Mouse (Mus musculus) lung, postnatal 0 days (tissue): ENCODE results near the gene Sh2d1b1. TPM values are rescaled to one million over a fixed set of nuclear protein-coding genes. Genes with fewer than 3 reads are reported as not detected.

Source experiments
- ATAC-seq: fragments of 200-750 bp; cut with Nextera tagmentation; 2 replicates; pipeline ENCODE4 v1.8.0; 2017; ENCODE audit warnings: moderate library complexity
- DNase-seq: peaks from one replicate; pipeline ENCODE4 v3.0.0-alpha.2; 2016; ENCODE audit warnings: low spot score
- H3K27ac ChIP-seq: fragments of 300-500 bp; sonication (generic); 2 replicates; pipeline ENCODE4 v1.5.1; 2014; ENCODE audit warnings: antibody characterized with exemption, mild to moderate bottlenecking, low read length, mixed read lengths
- H3K27me3 ChIP-seq: fragments of 300-500 bp; sonication (generic); replicated peaks from 2 replicates; pipeline ENCODE4 v1.6.1; 2014; ENCODE audit warnings: low read length, mixed read lengths; ENCODE audit not compliant: insufficient read depth
- H3K36me3 ChIP-seq: fragments of 300-500 bp; sonication (generic); 2 replicates; pipeline ENCODE4 v1.6.1; 2014; ENCODE audit warnings: low read length, mixed read lengths; ENCODE audit not compliant: insufficient read depth
- H3K4me1 ChIP-seq: fragments of 300-500 bp; sonication (generic); 2 replicates; pipeline ENCODE4 v1.6.1; 2014; ENCODE audit warnings: antibody characterized with exemption, low read depth, low read length, mixed read lengths; ENCODE audit not compliant: insufficient read depth
- H3K4me2 ChIP-seq: fragments of 300-500 bp; sonication (generic); replicated peaks from 2 replicates; pipeline ENCODE4 v1.6.1; 2014; ENCODE audit warnings: low read depth, mild to moderate bottlenecking, low read length, moderate library complexity, mixed read lengths
- H3K4me3 ChIP-seq: fragments of 300-500 bp; sonication (generic); 2 replicates; pipeline ENCODE4 v1.5.1; 2014; ENCODE audit warnings: low read depth, low read length
- H3K9ac ChIP-seq: fragments of 300-500 bp; sonication (generic); replicated peaks from 2 replicates; pipeline ENCODE4 v1.6.1; 2014; ENCODE audit warnings: low read depth, mild to moderate bottlenecking
- H3K9me3 ChIP-seq: fragments of 300-500 bp; sonication (generic); 2 replicates; pipeline ENCODE4 v1.6.1; 2016; ENCODE audit warnings: low read length, mixed read lengths
- CTCF ChIP-seq: IDR thresholded peaks from 2 replicates; pipeline ENCODE4 v1.5.1; 2016; ENCODE audit warnings: antibody characterized with exemption, mild to moderate bottlenecking
- EP300 ChIP-seq: IDR thresholded peaks from 2 replicates; pipeline ENCODE4 v1.6.1; 2016; ENCODE audit warnings: antibody characterized with exemption, mild to moderate bottlenecking, control low read depth
- WGBS: fragments of 180-500 bp; shearing (Covaris S2); extraction: QIAGEN DNeasy Blood & Tissue Kit; methylation state at CpG from one replicate; pipeline ENCODE4 v1.1.7; 2014; 5-methylcytosine and 5-hydroxymethylcytosine counted together
- polyA plus RNA-seq: library from polyadenylated mRNA; unstranded; fragments of >200 nt; fragmentation: Nextera tagmentation; extraction: Ambion mirVana; gene quantifications from 2 replicates; pipeline ENCODE4 v1.2.1, GENCODE M21; 2015

Sh2d1b1 gene
- polyA plus RNA-seq, 1 experiment from 2014 or later = 5.3 TPM

- Histone ChIP-seq H3K4me2 (no peak overlapping the region), H3K27ac (no peak overlapping the region), H3K4me3 (no peak overlapping the region), H3K9ac (no peak overlapping the region), H3K27me3 (no peaks in the 10 kb centered on the region), H3K9me3 (no peaks in the 10 kb centered on the region), H3K4me1 (no peaks in the 10 kb centered on the region), H3K36me3 (no peaks in the 10 kb centered on the region)
- ATAC-seq (no peak), DNase-seq (no peak)
- TF ChIP-seq EP300 = no peak
- WGBS = 72% methylated on average over 6 of the region's 6 CpGs
Observed at GRCm38 (mm10) chr1:170311431-170311830, 34.3 kb downstream of the Sh2d1b1 start.

- Histone ChIP-seq H3K4me2 (no peak overlapping the region), H3K4me3 (no peak overlapping the region), H3K36me3 (no peaks in the 10 kb centered on the region; the same call in 1 of the 2 replicates), H3K27me3 (no peaks in the 10 kb centered on the region), H3K27ac (no peak overlapping the region), H3K9me3 (no peaks in the 10 kb centered on the region), H3K4me1 (no peaks in the 10 kb centered on the region), H3K9ac (no peak overlapping the region)
- TF ChIP-seq EP300 (no peak), CTCF (no peak)
- ATAC-seq (no peak), DNase-seq (no peak)
- WGBS = 87% methylated on average over 2 of the region's 2 CpGs
Observed at GRCm38 (mm10) chr1:170322046-170322445, 44.9 kb downstream of the Sh2d1b1 start.

DNA sequence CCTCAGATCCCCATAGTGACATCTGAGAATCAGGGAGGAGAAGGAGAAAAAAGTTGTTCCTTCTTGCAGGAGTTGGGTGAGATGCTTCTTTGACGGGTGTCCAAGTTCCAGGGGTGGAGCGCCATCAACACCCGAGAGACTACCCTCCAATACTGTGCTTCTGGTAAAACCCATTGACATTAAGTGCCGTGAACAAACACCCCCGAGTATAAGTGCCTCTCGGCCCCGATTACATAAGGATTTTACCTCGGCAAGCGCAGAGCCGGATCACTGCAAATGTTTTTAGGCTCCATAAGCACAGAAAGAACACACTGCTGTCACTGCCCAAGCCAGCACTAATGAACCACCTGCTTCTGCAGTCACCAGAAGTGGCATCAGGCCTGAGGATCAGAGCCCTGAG lies 45.9 kb downstream of the Sh2d1b1 start:
- Histone ChIP-seq H3K4me1 (no peaks in the 10 kb centered on the region), H3K9me3 (no peaks in the 10 kb centered on the region), H3K9ac (no peak overlapping the region), H3K4me3 (no peak overlapping the region), H3K27ac (no peak overlapping the region), H3K27me3 (no peaks in the 10 kb centered on the region), H3K36me3 (no peaks in the 10 kb centered on the region; the same call in 1 of the 2 replicates), H3K4me2 (no peak overlapping the region)
- DNase-seq (peak; percentile 75), ATAC-seq (peak; percentile 89)
- WGBS = 56% methylated on average over 10 of the region's 10 CpGs
- TF ChIP-seq EP300 = peak; percentile 32; the same call in 1 of the 2 replicates
- TF ChIP-seq CTCF = no peak

DNA sequence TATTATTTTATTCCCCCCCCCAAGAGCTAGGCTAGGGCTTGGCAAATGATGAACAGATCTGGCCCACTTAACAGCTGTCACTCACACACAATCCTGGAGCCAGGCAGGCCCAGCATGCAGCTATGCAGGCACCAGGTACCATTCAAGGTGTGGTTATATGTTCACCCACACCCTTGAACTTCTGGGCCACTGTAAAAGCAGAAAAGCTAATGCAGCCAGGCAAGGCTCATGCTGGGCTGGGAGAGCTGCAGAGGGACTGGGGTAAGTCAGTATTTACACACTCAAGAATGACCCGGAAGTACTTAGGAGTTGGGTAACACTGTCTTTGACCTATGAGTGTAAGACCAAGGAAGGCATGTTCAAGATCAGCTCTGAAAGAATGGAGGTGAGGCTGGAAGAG lies 47.2 kb downstream of the Sh2d1b1 start:
- Histone ChIP-seq H3K36me3 (no peaks in the 10 kb centered on the region; the same call in 1 of the 2 replicates), H3K9me3 (no peaks in the 10 kb centered on the region), H3K4me2 (no peak overlapping the region), H3K4me1 (no peaks in the 10 kb centered on the region), H3K27me3 (no peaks in the 10 kb centered on the region), H3K9ac (no peak overlapping the region), H3K4me3 (no peak overlapping the region), H3K27ac (no peak overlapping the region)
- DNase-seq (peak; percentile 41), ATAC-seq (peak; percentile 55; the same call in 1 of the 2 replicates)
- TF ChIP-seq EP300 (no peak), CTCF (no peak)
- 68% methylated on average over 1 of the region's 1 CpGs for WGBS

DNA sequence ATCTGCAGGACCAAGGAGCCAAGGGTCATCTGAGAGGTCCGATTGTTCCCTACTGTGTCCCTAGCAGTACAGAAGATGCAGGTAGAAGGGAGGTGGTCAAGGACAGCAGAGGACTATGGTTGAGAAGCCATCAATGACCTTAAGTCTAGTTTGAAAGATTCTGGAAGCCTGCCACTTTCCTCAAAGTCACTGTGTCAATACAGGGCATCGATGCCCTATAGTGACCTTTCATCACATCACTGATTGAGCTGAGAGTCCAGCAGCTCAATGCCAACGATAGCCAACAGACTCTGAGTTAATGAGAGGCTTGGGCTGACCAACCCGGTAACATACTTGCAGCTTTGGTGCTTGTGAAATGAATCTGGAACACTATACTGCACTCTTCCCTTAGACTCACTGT lies 48.2 kb downstream of the Sh2d1b1 start:
- H3K4me1 ChIP-seq = no peaks in the 10 kb centered on the region
- no peaks in the 10 kb centered on the region; the same call in 1 of the 2 replicates for H3K36me3 ChIP-seq
- H3K27me3 ChIP-seq = no peaks in the 10 kb centered on the region
- TF ChIP-seq CTCF (no peak), EP300 (no peak)
- no peak overlapping the region for H3K27ac ChIP-seq
- WGBS = 79% methylated on average over 4 of the region's 4 CpGs
- H3K4me3 ChIP-seq = no peak overlapping the region
- no peak for DNase-seq
- H3K9me3 ChIP-seq = no peaks in the 10 kb centered on the region
- ATAC-seq = no peak
- H3K9ac ChIP-seq = no peak overlapping the region
- H3K4me2 ChIP-seq = no peak overlapping the region

- Histone ChIP-seq H3K9ac (no peak overlapping the region), H3K36me3 (no peaks in the 10 kb centered on the region), H3K27ac (no peak overlapping the region), H3K9me3 (no peaks in the 10 kb centered on the region), H3K4me2 (no peak overlapping the region), H3K4me3 (no peak overlapping the region), H3K4me1 (no peaks in the 10 kb centered on the region), H3K27me3 (no peaks in the 10 kb centered on the region)
- TF ChIP-seq EP300 = no peak
- no peak for TF ChIP-seq CTCF
- ATAC-seq (no peak), DNase-seq (no peak)
- WGBS = 42% methylated on average over 6 of the region's 6 CpGs
Observed at GRCm38 (mm10) chr1:170331926-170332325, 54.8 kb downstream of the Sh2d1b1 start.

GRCm38 (mm10) chr1:170332775-170333174 lies 55.7 kb downstream of the Sh2d1b1 start:
- WGBS = 73% methylated on average over 4 of the region's 4 CpGs
- no peak overlapping the region for H3K4me2 ChIP-seq
- ATAC-seq = no peak

More at GRCm38 (mm10) chr1:170332775-170333174, 55.7 kb downstream of the Sh2d1b1 start:
- Histone ChIP-seq H3K27ac (no peak overlapping the region), H3K4me3 (no peak overlapping the region), H3K9me3 (no peaks in the 10 kb centered on the region), H3K4me1 (no peaks in the 10 kb centered on the region), H3K36me3 (no peaks in the 10 kb centered on the region), H3K9ac (no peak overlapping the region), H3K27me3 (no peaks in the 10 kb centered on the region)
- no peak for TF ChIP-seq EP300
- TF ChIP-seq CTCF = no peak
- no peak for DNase-seq

Other genes starting within 250 kb of the Sh2d1b1 start
- gene Ddr2, start 166.6 kb upstream of the Sh2d1b1 start, polyA plus RNA-seq = 20.6 and 23.7 TPM in 2 replicates
- gene Uap1, start 102.4 kb upstream of the Sh2d1b1 start, polyA plus RNA-seq = 50.6 and 53.2 TPM in 2 replicates
- gene Uhmk1, start 61.9 kb upstream of the Sh2d1b1 start, polyA plus RNA-seq = 4.8 and 5.2 TPM in 2 replicates
- gene Sh2d1b2, start 44.6 kb upstream of the Sh2d1b1 start, polyA plus RNA-seq = 0.58 and 0.64 TPM in 2 replicates
- 2.6 and 2.9 TPM in 2 replicates for gene Gm7694, start 29.0 kb downstream of the Sh2d1b1 start, polyA plus RNA-seq
- 0.53 and 0.68 TPM in 2 replicates for gene Spata46, start 31.5 kb downstream of the Sh2d1b1 start, polyA plus RNA-seq